Mouse (Mus musculus) cerebellum, postnatal 10 days (tissue): Measurements from ENCODE around the gene C1qtnf5.

Experiments used
- DNase-seq, 2 experiments: peaks; one replicate each; pipeline ENCODE4 v3.0.0; 2021; ENCODE audit warnings: mixed read lengths in 2 of 2

C1qtnf5 gene

DNA sequence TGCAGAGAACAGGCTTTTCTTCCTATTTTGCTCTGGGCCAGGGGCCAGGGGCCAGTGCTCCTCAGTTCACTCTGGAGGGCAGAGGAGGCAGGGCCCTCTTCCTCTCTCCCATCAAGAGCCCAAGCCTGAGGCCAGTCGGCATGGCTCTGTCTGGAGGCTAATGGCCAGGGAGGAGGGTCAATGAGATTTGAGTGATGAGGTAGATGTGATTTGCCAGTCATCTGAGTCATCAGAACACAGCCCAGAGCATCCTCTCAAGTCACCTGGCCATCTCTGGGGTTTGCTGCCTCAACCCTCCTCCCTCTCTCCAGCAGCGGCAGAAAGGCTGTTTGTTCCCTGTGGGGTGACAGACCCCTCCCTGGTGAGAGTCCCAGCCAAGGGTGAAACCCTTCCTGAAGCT lies 26.2 kb downstream of the C1qtnf5 start:
- no peak for DNase-seq

DNA sequence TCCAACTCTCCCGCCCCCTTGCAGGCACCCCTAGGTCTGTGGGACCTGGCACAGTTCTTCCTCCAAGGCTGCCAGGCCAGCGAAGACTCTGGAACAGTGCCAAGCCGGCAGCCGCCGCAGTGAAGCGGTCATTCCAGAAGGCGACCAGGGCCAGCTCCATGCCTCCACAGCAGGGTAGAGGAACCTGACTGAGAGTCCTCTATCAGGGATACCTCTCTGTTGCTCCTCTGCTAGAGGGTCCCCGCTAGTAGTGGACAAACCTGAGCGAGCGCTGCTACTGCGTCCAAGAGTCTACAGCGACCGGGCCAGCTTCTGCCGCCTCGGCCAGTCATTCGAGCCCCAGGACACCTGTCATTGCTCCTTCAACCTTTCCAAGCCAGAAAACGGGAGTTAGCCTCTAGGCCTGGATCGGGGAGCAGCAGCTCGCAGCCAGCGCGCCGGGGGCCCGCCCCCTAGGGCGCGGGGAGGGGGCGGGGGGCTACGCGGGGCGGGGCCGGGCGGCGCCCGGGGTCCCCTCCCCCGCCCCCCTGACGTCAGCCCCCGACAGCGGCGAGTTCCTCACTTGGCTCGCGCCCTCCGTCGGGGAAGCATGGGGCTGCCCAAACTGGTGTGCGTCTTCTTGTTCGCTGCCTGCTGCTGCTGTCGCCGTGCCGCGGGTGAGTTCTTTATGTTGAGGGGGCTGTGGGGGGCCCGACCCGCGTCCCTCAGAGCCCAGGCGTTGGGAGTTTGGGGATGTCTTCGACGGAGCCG lies 27.2 kb downstream of the C1qtnf5 start, which contains the start of gene Mcam:
Gene Mcam (plus strand): TSS at position 369 of the 750 bp plus-strand sequence.
- DNase-seq = peak; percentile 92

DNA sequence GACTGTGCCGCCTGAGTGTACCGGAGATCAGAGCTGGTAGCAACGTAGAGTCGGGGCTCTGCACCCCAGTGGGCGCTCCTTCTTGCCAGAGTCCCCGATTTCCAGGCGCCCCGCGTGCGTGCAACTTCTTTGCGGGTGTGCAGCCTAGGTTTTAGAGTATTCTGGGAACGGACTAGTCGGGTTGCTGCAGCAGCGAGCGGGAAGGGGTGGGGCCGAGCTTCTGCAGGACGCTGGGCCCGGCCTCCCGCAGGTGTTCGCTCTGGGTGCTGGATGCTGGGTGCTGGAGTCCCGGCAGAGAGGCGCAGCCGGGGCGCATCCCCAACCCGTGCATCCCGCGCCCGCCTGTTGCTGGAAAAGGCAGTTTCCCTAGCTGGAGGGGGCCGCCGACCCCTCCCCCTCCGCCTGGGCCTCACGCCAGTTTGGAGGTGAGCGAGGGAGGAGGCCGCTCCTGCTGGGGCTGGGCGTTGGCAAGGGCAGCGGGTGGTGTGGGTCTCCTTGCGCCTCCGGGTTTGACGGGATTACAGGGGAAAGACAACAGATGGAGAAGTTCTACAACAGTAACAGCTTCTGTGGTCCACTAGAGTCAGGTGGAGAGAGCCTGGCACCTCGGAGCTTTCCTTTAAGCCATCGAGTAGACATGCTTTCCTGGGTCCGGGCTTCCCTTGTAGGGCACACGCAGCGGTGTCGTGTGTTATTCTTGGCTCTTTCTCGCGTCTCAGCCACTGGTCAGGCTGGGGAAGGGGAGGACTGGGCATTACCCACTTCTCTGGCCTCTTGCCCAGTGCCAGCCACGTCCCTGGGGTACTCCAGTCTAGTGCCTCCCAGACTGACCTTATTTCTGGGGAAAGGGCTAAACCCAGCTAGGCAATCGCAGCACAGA lies 28.0 kb downstream of the C1qtnf5 start:
- DNase-seq = peak; percentile 76 to 83

DNA sequence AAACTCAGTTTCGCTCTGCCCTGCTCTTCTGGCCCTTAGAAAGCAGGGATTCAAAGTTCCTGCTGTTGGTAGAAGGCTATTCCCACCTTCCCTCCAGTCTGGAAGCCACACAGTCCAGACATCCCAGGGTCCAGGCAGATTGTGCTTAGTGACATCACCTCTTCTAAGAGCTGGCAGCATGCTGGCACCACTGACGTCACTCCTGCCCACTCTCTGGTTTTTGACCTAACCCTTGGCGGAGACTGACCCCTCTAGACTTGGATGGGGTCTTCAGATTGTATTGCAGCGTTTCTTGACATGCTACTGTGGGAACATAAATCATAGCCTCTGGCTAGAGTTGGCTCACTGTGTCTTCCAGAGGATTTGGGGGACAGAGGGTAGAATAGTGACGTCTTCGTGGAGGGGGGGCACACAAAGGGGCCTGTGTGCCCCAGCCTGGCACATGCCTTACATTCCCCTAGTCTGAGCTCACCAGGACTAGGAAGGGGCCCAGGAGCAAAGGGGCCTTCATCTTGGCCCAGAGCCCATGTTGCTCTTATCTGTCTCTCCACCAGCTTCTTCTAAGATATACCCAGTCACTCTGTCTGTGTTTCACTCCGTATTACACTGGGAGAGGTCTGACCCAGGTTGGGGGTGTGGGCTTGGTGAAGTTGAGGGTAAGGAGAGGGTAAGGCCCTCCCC lies 28.8 kb downstream of the C1qtnf5 start:
- DNase-seq = peak; percentile 61 to 64

DNA sequence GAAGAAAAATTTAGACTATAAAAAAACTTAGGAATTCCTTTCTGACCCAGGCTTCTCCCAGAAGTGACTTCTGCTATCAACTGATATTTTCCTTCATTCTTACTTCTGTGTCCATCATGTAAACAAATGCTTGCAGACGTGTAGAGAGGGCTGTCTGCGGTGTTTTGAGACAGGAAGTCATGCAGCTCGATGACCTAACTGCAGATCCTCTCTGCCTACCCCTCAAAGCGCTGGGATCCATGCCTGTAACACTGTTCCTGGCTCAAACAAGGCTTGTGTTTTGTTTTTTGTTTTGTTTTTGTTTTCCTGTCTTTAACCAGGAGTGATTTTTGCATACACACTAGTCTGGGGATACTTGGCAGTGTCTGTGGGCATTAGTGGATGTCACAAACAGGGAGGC lies 30.8 kb downstream of the C1qtnf5 start:
- no peak for DNase-seq

DNA sequence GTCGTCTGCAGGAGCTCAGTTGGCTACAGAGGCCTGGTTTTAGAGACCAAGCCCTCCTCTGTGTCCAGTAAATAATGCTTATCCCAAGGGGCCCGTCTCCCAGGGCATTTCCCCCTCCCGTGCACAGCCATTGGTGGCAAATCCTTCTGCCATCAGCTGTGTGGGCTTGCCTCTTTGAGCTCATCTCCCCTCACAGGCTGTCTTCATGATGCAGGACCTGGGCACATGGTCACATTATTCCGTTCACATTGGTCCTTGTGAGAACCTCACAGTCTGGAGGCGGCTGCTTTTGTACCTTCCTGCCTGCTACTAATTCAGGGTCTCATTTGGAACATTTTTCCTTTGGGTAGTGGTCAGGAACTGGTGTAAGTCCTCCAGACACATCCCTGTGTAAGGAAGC lies 34.9 kb downstream of the C1qtnf5 start:
- DNase-seq = no peak

DNA sequence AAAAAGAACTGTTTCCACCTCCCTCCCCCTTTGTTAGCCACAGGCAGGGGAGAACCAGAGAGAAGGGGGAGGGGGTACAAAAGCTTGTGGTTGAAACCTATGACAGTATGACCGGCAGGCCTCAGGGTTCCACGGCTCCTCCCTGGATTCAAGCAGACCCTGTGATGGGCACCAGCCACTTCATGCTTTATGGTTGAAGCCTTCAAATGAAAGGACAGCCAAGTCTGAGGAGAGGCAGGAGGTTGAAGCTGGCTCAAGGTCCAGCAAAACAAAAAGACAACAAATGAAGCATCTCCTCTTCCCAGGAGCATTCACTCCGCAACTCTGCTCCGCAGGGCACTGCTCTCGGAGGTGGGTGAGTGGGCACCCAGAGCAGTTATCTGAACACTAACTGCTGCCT lies 36.4 kb downstream of the C1qtnf5 start:
- DNase-seq = no peak

DNA sequence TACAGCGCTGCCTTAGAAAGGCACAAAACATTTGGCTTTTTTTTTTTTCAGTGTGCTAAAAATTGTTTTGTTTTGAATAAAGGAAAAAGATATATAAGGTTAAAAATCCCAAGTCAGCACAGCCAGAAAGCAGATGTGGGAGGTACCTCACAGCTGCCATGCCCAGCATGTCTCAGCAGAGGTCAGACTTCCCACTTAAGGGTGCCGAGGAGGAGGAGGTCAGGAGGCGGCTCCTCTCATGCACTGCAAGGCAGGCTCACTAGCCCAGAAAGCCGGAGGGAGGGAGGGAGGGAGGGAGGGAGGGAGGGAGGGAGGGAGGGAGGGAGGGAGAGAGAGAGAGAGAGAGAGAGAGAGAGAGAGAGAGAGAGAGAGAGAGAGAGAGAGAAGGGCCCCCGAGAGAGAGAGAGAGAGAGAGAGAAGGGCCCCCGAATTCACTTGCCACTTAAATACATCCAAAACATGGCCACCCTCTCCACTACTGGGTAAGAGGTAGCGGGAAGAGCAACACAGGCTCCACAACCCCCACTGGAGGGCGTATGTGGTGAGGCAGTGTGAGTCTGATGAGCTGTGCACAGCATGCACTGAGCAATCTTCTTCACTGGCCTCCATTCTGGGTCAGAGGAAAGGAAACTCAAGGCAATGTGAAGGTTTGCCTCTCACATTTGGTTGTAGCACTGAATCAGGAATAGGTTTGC lies 37.1 kb downstream of the C1qtnf5 start:
- DNase-seq = peak; percentile 51 to 57

DNA sequence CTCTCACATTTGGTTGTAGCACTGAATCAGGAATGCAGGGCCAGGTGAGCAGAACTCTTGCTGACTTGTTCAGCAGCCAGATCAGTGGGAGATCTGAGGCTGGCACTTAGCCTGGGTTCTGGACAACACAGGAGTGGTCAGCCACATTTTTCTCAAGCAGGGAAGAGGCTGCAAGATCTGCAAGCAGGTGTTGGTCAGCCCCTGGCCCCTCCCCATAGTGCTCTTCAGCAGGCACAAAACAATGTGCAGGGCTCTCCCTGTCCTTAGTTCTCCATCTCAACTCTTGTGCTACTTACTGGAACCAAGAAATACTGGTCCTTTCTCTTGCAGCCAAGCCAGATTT lies 37.6 kb downstream of the C1qtnf5 start:
- peak; percentile 69 to 76 for DNase-seq

DNA sequence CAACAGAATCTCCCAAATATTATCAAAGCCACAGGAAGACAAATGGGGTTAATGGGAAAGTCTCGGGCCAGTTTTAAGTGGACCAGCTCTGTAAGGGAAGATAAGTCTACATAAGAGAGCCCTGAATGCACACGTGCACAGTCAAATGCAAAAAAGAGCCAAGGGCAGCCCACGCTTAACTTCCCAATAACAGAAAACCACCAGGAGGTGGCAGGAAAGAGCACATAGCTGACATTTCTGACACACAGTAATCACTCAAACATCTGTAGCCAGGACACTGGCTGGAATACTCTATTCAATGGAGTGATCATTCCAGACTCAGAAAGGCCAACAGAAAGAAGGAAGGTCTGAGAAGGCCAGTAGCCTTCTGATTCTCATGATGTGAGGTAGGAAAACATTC lies 40.2 kb downstream of the C1qtnf5 start:
- peak in 1 of 2 experiments; percentile 26 for DNase-seq
